7 mouse cellular contexts compared by ENCODE assay signal in genomic region chr2:103445776-103446175, GRCm38 (mm10). TPM values are rescaled to one million over a fixed set of nuclear protein-coding genes. Genes with fewer than 3 reads are reported as not detected.
DNase-seq lines count a peak whose midpoint lies in the region; ATAC-seq and TF ChIP-seq lines count a peak whose summit lies in the region.

No protein-coding gene starts in this region.

- TF ChIP-seq EP300 in liver, postnatal 0 days (IDR thresholded peaks at IDR 0.05; ENCODE audit: low read depth): no peak

- no peak overlapping the region for H3K4me3 ChIP-seq in liver, embryonic 12.5 days
- no peak overlapping the region for H3K4me3 ChIP-seq in liver, postnatal 0 days (ENCODE audit: low read depth, low read length)

- no peak overlapping the region for H3K4me2 ChIP-seq in liver, embryonic 12.5 days
- no peak overlapping the region for H3K4me2 ChIP-seq in liver, postnatal 0 days (ENCODE audit: low read depth, low read length)

- H3K36me3 ChIP-seq in liver, embryonic 12.5 days: no peaks in the 10 kb centered on the region
- H3K36me3 ChIP-seq in liver, postnatal 0 days (replicated peaks; ENCODE audit: insufficient read depth, low read length): no peaks in the 10 kb centered on the region

- peaks cover 4% of the 10 kb centered on the region for H3K27me3 ChIP-seq in liver, embryonic 12.5 days (replicated peaks)
- H3K27me3 ChIP-seq in liver, postnatal 0 days (ENCODE audit: insufficient read depth, low read length): no peaks in the 10 kb centered on the region

- H3K4me1 ChIP-seq in liver, embryonic 12.5 days: no peaks in the 10 kb centered on the region
- H3K4me1 ChIP-seq in liver, postnatal 0 days (ENCODE audit: insufficient read depth): no peaks in the 10 kb centered on the region; the same call in 1 of the 2 replicates

- no peak for ATAC-seq in liver, embryonic 12.5 days
- peak; percentile 43 to 53; a peak in 1 of 4 replicates for ATAC-seq in hematopoietic stem cell, adult 5-6 weeks (replicated peaks in 1 of 2; ENCODE audit: insufficient read depth in 1 of 2, low FRiP score in 2 of 2, low TSS enrichment in 1 of 2, low read depth in 1 of 2, poor library complexity in 2 of 2, severe bottlenecking in 2 of 2)
- ATAC-seq in liver, postnatal 0 days: no peak

- no peak overlapping the region for H3K27ac ChIP-seq in liver, embryonic 12.5 days
- no peak overlapping the region for H3K27ac ChIP-seq in liver, postnatal 0 days (ENCODE audit: low read depth)

- peak; percentile 90 for TF ChIP-seq CTCF in liver, postnatal 0 days (IDR thresholded peaks at IDR 0.05; ENCODE audit: low read depth)

- DNase-seq in liver: peak; percentile 71
- DNase-seq in R1 (ENCODE audit: low read depth, low spot score): peak; percentile 70
- peak; percentile 62 to 77 for DNase-seq in cerebellum, postnatal 14 days
- peak; percentile 67 for DNase-seq in liver, postnatal 0 days
- DNase-seq in right cerebral cortex, postnatal 4 days: peak; percentile 33

- WGBS in liver, embryonic 12.5 days (ENCODE audit: insufficient replicate concordance): 45% methylated on average over 6 of the region's 6 CpGs
- 49% methylated on average over 6 of the region's 6 CpGs for WGBS in liver, postnatal 0 days (ENCODE audit: insufficient replicate concordance)

- H3K9ac ChIP-seq in liver, embryonic 12.5 days: no peak overlapping the region
- no peak overlapping the region for H3K9ac ChIP-seq in liver, postnatal 0 days (replicated peaks)

- H3K9me3 ChIP-seq in liver, embryonic 12.5 days (replicated peaks): no peaks in the 10 kb centered on the region
- H3K9me3 ChIP-seq in liver, postnatal 0 days (ENCODE audit: low read length): no peaks in the 10 kb centered on the region

RNA-seq across cellular contexts. Expression of gene Elf5, which starts 34.3 kb away (rescaled TPM):
- 0.06 TPM in 1 of 2 replicates, not detected in the other for polyA plus RNA-seq in liver, embryonic 12.5 days (2016; fragmentation: Nextera tagmentation; extraction: Ambion mirVana)
- total RNA-seq in hematopoietic stem cell, adult 5-6 weeks (2017): not detected in 2 replicates
- polyA plus RNA-seq in liver, postnatal 0 days (2015; fragmentation: Nextera tagmentation; extraction: Ambion mirVana): not detected in 2 replicates

RNA-seq across cellular contexts. Expression of gene Cat, which starts 39.2 kb away (rescaled TPM):
- polyA plus RNA-seq in liver, embryonic 12.5 days (2016; fragmentation: Nextera tagmentation; extraction: Ambion mirVana): 127 and 138 TPM in 2 replicates
- total RNA-seq in hematopoietic stem cell, adult 5-6 weeks (2017): 48.7 and 50.4 TPM in 2 replicates
- 245 and 267 TPM in 2 replicates for polyA plus RNA-seq in liver, postnatal 0 days (2015; fragmentation: Nextera tagmentation; extraction: Ambion mirVana)

Comparison
In these comparisons a context has a peak if more than half of its experiments do, and no peak if none do; other contexts are left out.
1. ATAC-seq: peak in hematopoietic stem cell, adult 5-6 weeks (2 of 2); none in liver, embryonic 12.5 days (single experiment) and liver, postnatal 0 days (single experiment).
2. Peak in every context shown above with its lines, with median percentiles within 50 percentile points of each other: DNase-seq.